Mouse (Mus musculus): Measurements from ENCODE around the gene Tat.

DNA sequence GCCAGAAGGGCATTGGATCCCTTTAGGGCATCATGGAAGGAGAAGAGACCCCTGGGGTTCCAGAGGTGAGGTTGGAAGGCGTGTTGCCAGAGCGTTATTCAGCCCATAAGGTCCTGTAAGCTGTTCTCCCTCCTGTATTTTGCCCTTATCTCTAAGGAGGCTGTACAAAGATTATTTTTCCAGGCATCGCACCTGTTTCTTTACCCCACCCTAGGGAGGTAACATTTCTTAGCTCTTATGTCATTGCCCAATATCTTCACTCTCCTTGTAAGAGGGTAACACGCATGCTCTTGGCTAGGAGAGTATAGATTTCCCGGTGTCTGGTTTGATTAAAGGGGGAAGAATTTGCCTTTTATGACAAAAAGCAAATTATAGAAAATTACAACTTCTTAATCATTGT lies 49.4 kb downstream of the Tat start, which contains the start of gene Chst4:
- TF ChIP-seq EP300 (IDR thresholded peaks at IDR 0.05; ENCODE audit: low read depth) (no peak), CTCF (IDR thresholded peaks at IDR 0.05; ENCODE audit: low read depth) (no peak)

All from liver, postnatal 0 days (tissue).